Mouse (Mus musculus) left cerebral cortex, postnatal 10 days (tissue): Measurements from ENCODE around the gene Krt80. TPM values are rescaled to one million over a fixed set of nuclear protein-coding genes. Genes with fewer than 3 reads are reported as not detected.

Source experiments
- DNase-seq, 2 experiments: peaks; one replicate each; pipeline ENCODE4 v3.0.0; 2021 to 2022; ENCODE audit warnings: low spot score in 2 of 2, mixed read lengths in 1 of 2; ENCODE audit errors: extremely low spot score in 1 of 2
- intact Hi-C: fragments of 180-260 bp; cut with DNase I; formaldehyde crosslinking; loops from one replicate; pipeline ENCODE4 v1.15.1; 2025
- microRNA-seq: library from miRNA; unstranded; fragments of <30 nt; microRNA quantifications from one replicate; pipeline ENCODE4 v1.2.0, GENCODE M21; 2022
- total RNA-seq, 2 experiments: library from RNA; stranded (reverse); gene quantifications; 2 replicates each; pipeline ENCODE4 v1.2.3; 2021

Krt80 gene
- total RNA-seq, 2 experiments from 2014 or later, result 0.54 to 0.81 TPM

DNA sequence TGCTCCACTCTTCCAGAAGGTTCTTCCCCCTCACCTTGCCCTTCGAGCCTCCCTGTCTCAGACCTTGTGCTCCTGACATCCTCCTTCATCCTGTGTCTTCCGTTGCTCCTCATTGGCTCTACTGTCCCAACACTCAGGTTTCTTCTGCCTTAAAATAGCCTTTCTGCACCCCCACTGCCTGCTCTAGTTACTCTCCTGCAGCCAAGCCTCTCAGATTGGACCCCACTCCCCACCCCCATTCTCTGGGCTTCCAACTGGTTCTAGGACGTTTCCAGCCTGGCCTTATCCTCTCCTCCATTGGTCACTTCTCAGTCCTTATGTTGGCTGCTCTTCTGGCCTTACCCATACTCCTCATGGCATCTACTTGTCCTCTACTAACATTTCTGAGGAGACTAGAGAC, 67.8 kb downstream of the Krt80 start:
- no peak for DNase-seq
- intact Hi-C loops, result no loop called here

- no peak for DNase-seq
- intact Hi-C loops, result no loop called here
These were observed 69.8 kb downstream of the Krt80 start for GRCm38 (mm10) chr15:101300128-101300527.

DNA sequence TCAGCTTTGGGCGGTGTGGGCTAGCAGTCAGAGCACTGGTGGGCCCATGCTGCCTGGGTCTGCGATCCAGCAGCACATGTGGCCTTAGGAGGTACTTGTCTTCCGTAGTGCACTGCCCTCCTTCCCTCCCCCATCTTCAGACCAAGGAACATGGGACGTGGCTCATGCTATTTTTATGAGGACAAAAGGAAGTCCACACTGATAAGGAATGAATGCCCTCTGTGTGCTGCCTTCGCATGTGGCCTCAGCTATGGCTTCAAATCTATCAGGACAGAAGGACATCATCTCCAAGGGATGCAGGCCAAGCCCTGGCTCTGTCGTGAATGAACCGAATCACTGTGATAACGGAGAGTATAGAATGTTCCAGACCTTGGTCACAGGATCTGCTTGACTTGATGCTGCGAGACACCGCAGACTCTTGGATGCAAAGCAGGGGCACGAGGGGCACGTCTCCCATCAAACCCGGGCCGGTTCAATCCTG, 70.4 kb downstream of the Krt80 start:
- intact Hi-C loops, result no loop called here
- no peak for DNase-seq

GRCm38 (mm10) chr15:101298550-101298949, 71.4 kb downstream of the Krt80 start:
- DNase-seq, result no peak
- intact Hi-C loops, result no loop called here

DNA sequence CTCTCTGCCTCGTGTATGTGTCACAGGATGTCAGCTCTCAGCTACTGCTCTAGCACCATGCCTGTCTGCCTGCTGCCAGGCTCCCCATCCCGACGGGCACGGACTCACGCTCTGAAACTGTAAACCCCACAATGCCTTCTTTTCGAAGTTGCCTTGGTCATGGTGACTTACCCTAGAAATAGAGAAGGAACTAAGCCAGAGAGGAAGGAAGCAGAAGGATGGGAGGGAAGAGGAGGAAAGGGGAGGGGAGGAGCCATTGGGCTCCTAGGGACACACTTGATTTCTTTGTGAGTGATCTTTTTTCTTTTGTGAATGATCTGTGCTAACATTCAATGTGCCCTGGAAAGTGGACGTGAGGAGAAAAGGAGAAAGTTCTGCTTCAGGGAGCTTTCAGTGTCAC, 72.0 kb downstream of the Krt80 start:
- intact Hi-C loops, result no loop called here

More for the DNA sequence above, 72.0 kb downstream of the Krt80 start:
- no peak for DNase-seq

Small RNAs within 50 kb of the gene (microRNA-seq; reads per million reads assigned to microRNA genes)
- 5.5 reads per million, percentile 19 among the genes with 10 or more reads in this experiment for gene Mir1941

Other genes with a start within 250 kb of the Krt80 start
- gene Acvrl1, start 241.6 kb downstream of the Krt80 start, total RNA-seq, result 10 to 100 TPM; 13.1 TPM
- gene Acvr1b, start 196.1 kb downstream of the Krt80 start, total RNA-seq, result 100 to 1,000 TPM; 110 to 113 TPM
- gene Grasp, start 146.0 kb downstream of the Krt80 start, total RNA-seq, result 10 to 100 TPM; 30.9 to 34.2 TPM
- 10 to 100 TPM; 36.8 to 40.3 TPM for gene Nr4a1, start 115.9 kb downstream of the Krt80 start, total RNA-seq
- 10 to 100 TPM; 38.8 to 41.9 TPM for gene Atg101, start 85.9 kb downstream of the Krt80 start, total RNA-seq
- under 1 TPM in 1 of 2 experiments, not detected in 1; 0.30 TPM for gene 6030408B16Rik, start 77.0 kb downstream of the Krt80 start, total RNA-seq
- gene Krt7, start 40.9 kb upstream of the Krt80 start, total RNA-seq, result not detected
- under 1 TPM; 0.30 to 0.34 TPM for gene Krt87, start 68.6 kb upstream of the Krt80 start, total RNA-seq
- gene Krt88, start 77.6 kb upstream of the Krt80 start, total RNA-seq, result not detected
- gene Krt81, start 93.6 kb upstream of the Krt80 start, total RNA-seq, result not detected
- not detected for gene Krt86, start 103.3 kb upstream of the Krt80 start, total RNA-seq
- gene Krt83, start 121.3 kb upstream of the Krt80 start, total RNA-seq, result not detected
- not detected for gene Gm49425, start 147.1 kb upstream of the Krt80 start, total RNA-seq
- gene Krt84, start 162.7 kb upstream of the Krt80 start, total RNA-seq, result not detected
- gene Krt82, start 180.5 kb upstream of the Krt80 start, total RNA-seq, result not detected
- gene Krt90, start 192.8 kb upstream of the Krt80 start, total RNA-seq, result not detected
- gene Krt75, start 203.7 kb upstream of the Krt80 start, total RNA-seq, result not detected